Mouse (Mus musculus) cerebellum, adult 2 months (tissue): ENCODE data around the gene Rec114. TPM values are rescaled to one million over a fixed set of nuclear protein-coding genes. Genes with fewer than 3 reads are reported as not detected.

Experiments used
- DNase-seq, 2 experiments: peaks; one replicate each; pipeline ENCODE4 v3.0.0; 2021
- H3K27ac ChIP-seq: fragments of 200-500 bp; 2 replicates; pipeline ENCODE4 v1.5.1; 2012; ENCODE audit warnings: low read length, control low read depth, inconsistent platforms; ENCODE audit not compliant: insufficient read depth
- H3K27me3 ChIP-seq: fragments of 200-500 bp; 2 replicates; pipeline ENCODE4 v1.6.1; 2012; ENCODE audit warnings: inconsistent platforms, mild to moderate bottlenecking, low read length, moderate library complexity; ENCODE audit not compliant: control insufficient read depth, insufficient read depth
- H3K4me1 ChIP-seq: fragments of 200-500 bp; 2 replicates; pipeline ENCODE4 v1.6.1; 2011; ENCODE audit warnings: low read length; ENCODE audit not compliant: control insufficient read depth, insufficient read depth
- H3K4me3 ChIP-seq: fragments of 200-500 bp; replicated peaks from 2 replicates; pipeline ENCODE3; 2011; ENCODE audit warnings: mild to moderate bottlenecking, low read depth, low read length, control low read depth; ENCODE audit not compliant: insufficient read depth
- CTCF ChIP-seq: fragments of 200-500 bp; IDR thresholded peaks from 2 replicates; pipeline ENCODE4 v1.5.1; 2011; ENCODE audit warnings: low read depth, mild to moderate bottlenecking, control low read depth, low read length, moderate library complexity, borderline replicate concordance; ENCODE audit not compliant: insufficient read depth
- POLR2A ChIP-seq: fragments of 200-500 bp; IDR thresholded peaks from 2 replicates; pipeline ENCODE4 v1.6.1; 2011; ENCODE audit warnings: low read length, control low read depth, borderline replicate concordance; ENCODE audit not compliant: insufficient read depth
- WGBS: fragments of 180-500 bp; shearing (Covaris S2); methylation state at CpG from one replicate; pipeline ENCODE4 v1.1.7; 2018; 5-methylcytosine and 5-hydroxymethylcytosine counted together
- polyA plus RNA-seq: library from polyadenylated mRNA; depleted of rRNA; stranded (reverse); fragments of >200 nt; gene quantifications from 2 replicates; pipeline ENCODE4 v1.2.3, GENCODE M21; 2012

Gene Rec114
- polyA plus RNA-seq, 1 experiment, result 1.5 TPM

- TF ChIP-seq POLR2A (no peak), CTCF (no peak)
- no peak for DNase-seq
- Histone ChIP-seq H3K27me3 (no peaks in the 10 kb centered on the region), H3K4me1 (0 out of 2 replicates have a peak, but pooled peaks cover 3% of the 10 kb centered on the region), H3K4me3 (no peak overlapping the region), H3K27ac (no peak overlapping the region)
- 84% methylated on average over 20 of the region's 20 CpGs for WGBS
These were observed 2.4 kb downstream of the Rec114 start for GRCm38 (mm10) chr9:58741369-58741768.

- TF ChIP-seq POLR2A, result no peak
- no peak for TF ChIP-seq CTCF
- 0 out of 2 replicates have a peak, but pooled peaks cover 3% of the 10 kb centered on the region for H3K4me1 ChIP-seq
- H3K27me3 ChIP-seq, result no peaks in the 10 kb centered on the region
- 65% methylated on average over 9 of the region's 9 CpGs for WGBS
- H3K4me3 ChIP-seq, result no peak overlapping the region
- no peak for DNase-seq
- H3K27ac ChIP-seq, result no peak overlapping the region
These were observed 4.0 kb downstream of the Rec114 start for GRCm38 (mm10) chr9:58739791-58740190.

- TF ChIP-seq CTCF (no peak), POLR2A (no peak)
- Histone ChIP-seq H3K27ac (no peak overlapping the region), H3K4me1 (no peaks in the 10 kb centered on the region), H3K4me3 (no peak overlapping the region), H3K27me3 (no peaks in the 10 kb centered on the region)
- 84% methylated on average over 11 of the region's 11 CpGs for WGBS
- no peak for DNase-seq
These were observed 20.6 kb downstream of the Rec114 start for GRCm38 (mm10) chr9:58723165-58723564.

- H3K27ac ChIP-seq, result no peak overlapping the region
- WGBS, result 84% methylated on average over 5 of the region's 5 CpGs
These were observed 21.6 kb downstream of the Rec114 start for GRCm38 (mm10) chr9:58722151-58722550.

GRCm38 (mm10) chr9:58721021-58721420 is 22.7 kb downstream of the Rec114 start:
- no peak for DNase-seq
- 81% methylated on average over 7 of the region's 7 CpGs for WGBS
- Histone ChIP-seq H3K4me3 (no peak overlapping the region), H3K27ac (no peak overlapping the region), H3K4me1 (no peaks in the 10 kb centered on the region), H3K27me3 (no peaks in the 10 kb centered on the region)
- TF ChIP-seq POLR2A (no peak), CTCF (no peak)

More at GRCm38 (mm10) chr9:58722151-58722550, 21.6 kb downstream of the Rec114 start:
- TF ChIP-seq CTCF (no peak), POLR2A (no peak)
- H3K4me3 ChIP-seq, result no peak overlapping the region
- no peaks in the 10 kb centered on the region for H3K27me3 ChIP-seq
- no peaks in the 10 kb centered on the region for H3K4me1 ChIP-seq
- no peak for DNase-seq

- no peak overlapping the region for H3K27ac ChIP-seq
- WGBS, result 67% methylated on average over 4 of the region's 4 CpGs
- TF ChIP-seq POLR2A (no peak), CTCF (no peak)
- no peak for DNase-seq
- H3K4me3 ChIP-seq, result no peak overlapping the region
- H3K4me1 ChIP-seq, result no peaks in the 10 kb centered on the region
- H3K27me3 ChIP-seq, result no peaks in the 10 kb centered on the region
These were observed 23.6 kb downstream of the Rec114 start for GRCm38 (mm10) chr9:58720167-58720566.

- Histone ChIP-seq H3K4me3 (no peak overlapping the region), H3K4me1 (no peaks in the 10 kb centered on the region), H3K27me3 (no peaks in the 10 kb centered on the region), H3K27ac (no peak overlapping the region)
- DNase-seq, result no peak
- 35% methylated on average over 5 of the region's 5 CpGs for WGBS
- TF ChIP-seq POLR2A (no peak), CTCF (no peak)
These were observed 24.3 kb downstream of the Rec114 start for GRCm38 (mm10) chr9:58719471-58719870.

- no peak for TF ChIP-seq CTCF
- TF ChIP-seq POLR2A, result no peak
- Histone ChIP-seq H3K4me3 (no peak overlapping the region), H3K27ac (no peak overlapping the region), H3K4me1 (no peaks in the 10 kb centered on the region), H3K27me3 (no peaks in the 10 kb centered on the region)
- 83% methylated on average over 3 of the region's 3 CpGs for whole genome bisulfite sequencing
- DNase-seq, result no peak
These were observed 24.8 kb downstream of the Rec114 start for GRCm38 (mm10) chr9:58718964-58719363.
